7 mouse cellular contexts compared by ENCODE assay signal in genomic region chr5:53998743-53999460, GRCm38 (mm10). TPM values are rescaled to one million over a fixed set of nuclear protein-coding genes. Genes with fewer than 3 reads are reported as not detected.
DNase-seq lines count a peak whose midpoint lies in the region; ATAC-seq lines count a peak whose summit lies in the region.

No protein-coding gene starts in this region.

- peak overlapping the region; percentile 72 for H3K4me2 ChIP-seq in intestine, embryonic 14.5 days (ENCODE audit: low read length)
- H3K4me2 ChIP-seq in limb, embryonic 11.5 days (ENCODE audit: low read depth, severe bottlenecking): peak overlapping the region; percentile 82
- H3K4me2 ChIP-seq in midbrain, embryonic 12.5 days (replicated peaks): peak overlapping the region; percentile 82

- no peaks in the 10 kb centered on the region for H3K27me3 ChIP-seq in intestine, embryonic 14.5 days (replicated peaks; ENCODE audit: control insufficient read depth, insufficient read depth, low read length)
- H3K27me3 ChIP-seq in limb, embryonic 11.5 days (ENCODE audit: control insufficient read depth, insufficient read depth, low read length): no peaks in the 10 kb centered on the region
- peaks cover 5% of the 10 kb centered on the region; the same call in 1 of the 2 replicates for H3K27me3 ChIP-seq in midbrain, embryonic 12.5 days

- peak overlapping the region; percentile 84 for H3K9ac ChIP-seq in intestine, embryonic 14.5 days (ENCODE audit: low read length)
- H3K9ac ChIP-seq in limb, embryonic 11.5 days (ENCODE audit: low read length): peak overlapping the region; percentile 80
- H3K9ac ChIP-seq in midbrain, embryonic 12.5 days (replicated peaks): peak overlapping the region; percentile 94

- WGBS in intestine, embryonic 14.5 days: under 1% methylated on average over 73 of the region's 76 CpGs
- WGBS in limb, embryonic 11.5 days: under 1% methylated on average over 74 of the region's 76 CpGs
- under 1% methylated on average over 65 of the region's 76 CpGs for WGBS in midbrain, embryonic 12.5 days

- H3K4me1 ChIP-seq in intestine, embryonic 14.5 days (replicated peaks; ENCODE audit: control insufficient read depth, insufficient read depth, low read length): peaks cover 19% of the 10 kb centered on the region
- H3K4me1 ChIP-seq in limb, embryonic 11.5 days (ENCODE audit: control insufficient read depth, insufficient read depth, low read length): peaks cover 13% of the 10 kb centered on the region
- peaks cover 22% of the 10 kb centered on the region for H3K4me1 ChIP-seq in midbrain, embryonic 12.5 days

- H3K4me3 ChIP-seq in intestine, embryonic 14.5 days (ENCODE audit: low read depth, low read length): peak overlapping the region; percentile 61
- peak overlapping the region; percentile 81 for H3K4me3 ChIP-seq in limb, embryonic 11.5 days (ENCODE audit: low read depth, low read length)
- peak overlapping the region; percentile 91 for H3K4me3 ChIP-seq in midbrain, embryonic 12.5 days

- H3K36me3 ChIP-seq in intestine, embryonic 14.5 days (ENCODE audit: control insufficient read depth, insufficient read depth, low read length): no peaks in the 10 kb centered on the region
- no peaks in the 10 kb centered on the region for H3K36me3 ChIP-seq in limb, embryonic 11.5 days (ENCODE audit: control insufficient read depth, insufficient read depth, low read length)
- H3K36me3 ChIP-seq in midbrain, embryonic 12.5 days: no peaks in the 10 kb centered on the region

- peak; percentile 51 for ATAC-seq in intestine, embryonic 14.5 days (replicated peaks; ENCODE audit: low FRiP score, low TSS enrichment, low read depth)
- peak; percentile 52 for ATAC-seq in limb, embryonic 11.5 days (ENCODE audit: insufficient number of reproducible peaks, low FRiP score, low TSS enrichment, low read depth)
- peak; percentile 67 for ATAC-seq in midbrain, embryonic 12.5 days (ENCODE audit: low FRiP score, low read depth)

- peak; percentile 68 to 70 for DNase-seq in adrenal gland, adult 18-20 months (ENCODE audit: low spot score in 2 of 2)
- DNase-seq in embryo, embryonic 10.5 days (ENCODE audit: low spot score): peak; percentile 70
- DNase-seq in gastrocnemius, postnatal 14 days: peak; percentile 70
- DNase-seq in intestine, embryonic 14.5 days (ENCODE audit: low spot score): peak; percentile 86
- DNase-seq in limb, embryonic 11.5 days (ENCODE audit: low spot score): peak; percentile 77
- peak; percentile 52 for DNase-seq in spleen, adult 12 weeks (ENCODE audit: low spot score)

- H3K27ac ChIP-seq in intestine, embryonic 14.5 days (ENCODE audit: low read depth): peak overlapping the region; percentile 86
- H3K27ac ChIP-seq in limb, embryonic 11.5 days (replicated peaks; ENCODE audit: low read depth, low read length): peak overlapping the region; percentile 77
- H3K27ac ChIP-seq in midbrain, embryonic 12.5 days (replicated peaks): peak overlapping the region; percentile 93

- intact Hi-C loops in gastrocnemius, postnatal 14 days (cut with DNase I; ENCODE audit: low total_unique reads): loop anchor here (10.0 kb wide), 1 partner anchor 54 kb away; no protein-coding TSS in a partner anchor

- H3K9me3 ChIP-seq in intestine, embryonic 14.5 days (ENCODE audit: control insufficient read depth, low read length): no peaks in the 10 kb centered on the region
- H3K9me3 ChIP-seq in limb, embryonic 11.5 days (ENCODE audit: control insufficient read depth, low read length): no peaks in the 10 kb centered on the region
- H3K9me3 ChIP-seq in midbrain, embryonic 12.5 days: no peaks in the 10 kb centered on the region

RNA-seq across cellular contexts. Expression of gene Stim2, which starts 0.6 kb away (rescaled TPM):
- 10 to 100 TPM; 27.5 to 28.7 TPM for total RNA-seq in adrenal gland, adult 18-20 months (2021)
- total RNA-seq in gastrocnemius, postnatal 14 days (2021): 10 to 100 TPM; 30.6 to 34.1 TPM
- polyA plus RNA-seq in intestine, embryonic 14.5 days (2014; fragmentation: Nextera tagmentation; extraction: Ambion mirVana): 18.2 and 19.9 TPM in 2 replicates
- 15.5 and 16.9 TPM in 2 replicates for polyA plus RNA-seq in limb, embryonic 11.5 days (2014; fragmentation: Nextera tagmentation; extraction: Ambion mirVana)
- 24.1 and 24.7 TPM in 2 replicates for polyA plus RNA-seq in midbrain, embryonic 12.5 days (2016; fragmentation: Nextera tagmentation; extraction: Ambion mirVana)

Comparison
In these comparisons a context has a peak if more than half of its experiments do, and no peak if none do; other contexts are left out.
1. Peak in every context shown above with its lines: DNase-seq, ATAC-seq, H3K4me3 ChIP-seq and H3K27ac ChIP-seq.